Mouse (Mus musculus) MEL (cell line): ENCODE data around the gene Grid1. TPM values are rescaled to one million over a fixed set of nuclear protein-coding genes. Genes with fewer than 3 reads are reported as not detected.

Experiments
- DNase-seq: peaks from one replicate; pipeline ENCODE4 v3.0.0; 2011; ENCODE audit warnings: low read depth, low spot score
- H3K27ac ChIP-seq: 2 replicates; pipeline ENCODE4 v1.5.1; 2012; ENCODE audit warnings: low read depth, mild to moderate bottlenecking, control low read depth, low read length, moderate library complexity; ENCODE audit not compliant: control insufficient read depth
- H3K27me3 ChIP-seq, 2 experiments: fragments of 150-350 bp in 1 of 2; sonication (generic) in 1 of 2; 2 replicates each; pipeline ENCODE4 v1.6.1; 2012; ENCODE audit warnings: low read length in 2 of 2, mild to moderate bottlenecking in 2 of 2, improper control_type of control experiment in 1 of 2, moderate library complexity in 1 of 2; ENCODE audit not compliant: insufficient read depth in 2 of 2, control insufficient read depth in 1 of 2
- H3K36me3 ChIP-seq, 2 experiments: 2 replicates each; pipeline ENCODE4 v1.6.1; 2012 to 2014; ENCODE audit warnings: low read length in 2 of 2, improper control_type of control experiment in 1 of 2, inconsistent platforms in 1 of 2, mild to moderate bottlenecking in 1 of 2; ENCODE audit not compliant: insufficient read depth in 2 of 2, control insufficient read depth in 1 of 2
- H3K4me1 ChIP-seq, 2 experiments: fragments of 150-350 bp in 1 of 2; sonication (generic) in 1 of 2; 2 replicates each; pipeline ENCODE4 v1.6.1; 2012; ENCODE audit warnings: low read length in 2 of 2, improper control_type of control experiment in 1 of 2, mild to moderate bottlenecking in 1 of 2; ENCODE audit not compliant: insufficient read depth in 2 of 2, control insufficient read depth in 1 of 2
- H3K4me3 ChIP-seq, 2 experiments: fragments of 150-350 bp in 1 of 2; sonication (generic) in 1 of 2; 2 replicates each; pipeline ENCODE4 v1.5.1; 2012; ENCODE audit warnings: low read depth in 2 of 2, low read length in 2 of 2, mild to moderate bottlenecking in 2 of 2, moderate library complexity in 2 of 2, control low read depth in 1 of 2, improper control_type of control experiment in 1 of 2; ENCODE audit not compliant: control insufficient read depth in 1 of 2, insufficient read depth in 1 of 2
- H3K79me2 ChIP-seq: 2 replicates; pipeline ENCODE4 v1.6.1; 2012; ENCODE audit warnings: mild to moderate bottlenecking, low read length, moderate library complexity; ENCODE audit not compliant: control insufficient read depth, poor library complexity, insufficient read depth
- H3K9ac ChIP-seq: 2 replicates; pipeline ENCODE4 v1.6.1; 2012; ENCODE audit warnings: low read depth, mild to moderate bottlenecking, control low read depth, low read length, moderate library complexity; ENCODE audit not compliant: control insufficient read depth, poor library complexity, severe bottlenecking
- H3K9me3 ChIP-seq: fragments of 150-350 bp; sonication (generic); replicated peaks from 2 replicates; pipeline ENCODE4 v1.6.1; 2012; ENCODE audit warnings: mild to moderate bottlenecking, low read length, improper control_type of control experiment, moderate library complexity; ENCODE audit not compliant: insufficient read depth
- BHLHE40 ChIP-seq: IDR thresholded peaks from 2 replicates; pipeline ENCODE4 v1.6.1; 2012; ENCODE audit warnings: low read depth, mild to moderate bottlenecking, inconsistent platforms, low read length, improper control_type of control experiment, borderline replicate concordance
- CHD1 ChIP-seq: IDR thresholded peaks from 2 replicates; pipeline ENCODE4 v1.6.1; 2012; ENCODE audit warnings: low read depth, mild to moderate bottlenecking, inconsistent platforms, low read length, improper control_type of control experiment
- ELF1 ChIP-seq: IDR thresholded peaks from 2 replicates; pipeline ENCODE4 v1.6.1; 2014; ENCODE audit warnings: low read depth, mild to moderate bottlenecking, inconsistent platforms, low read length, improper control_type of control experiment, moderate library complexity
- ETS1 ChIP-seq: IDR thresholded peaks from 2 replicates; pipeline ENCODE4 v1.6.1; 2012; ENCODE audit warnings: low read depth, mild to moderate bottlenecking, inconsistent platforms, low read length, improper control_type of control experiment, moderate library complexity
- GATA1 ChIP-seq: IDR thresholded peaks from 2 replicates; pipeline ENCODE4 v1.6.1; 2011; ENCODE audit warnings: low read depth, low read length, improper control_type of control experiment
- HCFC1 ChIP-seq: IDR thresholded peaks from 2 replicates; pipeline ENCODE4 v1.6.1; 2012; ENCODE audit warnings: low read depth, mild to moderate bottlenecking, inconsistent platforms, low read length, improper control_type of control experiment, moderate library complexity
- KAT2A ChIP-seq: conservative IDR thresholded peaks from 2 replicates; pipeline ENCODE4 v1.6.1; 2012; ENCODE audit warnings: low read depth, low read length, improper control_type of control experiment, inconsistent platforms
- MAX ChIP-seq: IDR thresholded peaks from 2 replicates; pipeline ENCODE4 v1.6.1; 2011; ENCODE audit warnings: low read length, improper control_type of control experiment
- MAZ ChIP-seq: IDR thresholded peaks from 2 replicates; pipeline ENCODE4 v1.6.1; 2012; ENCODE audit warnings: low read depth, mild to moderate bottlenecking, inconsistent platforms, low read length, improper control_type of control experiment
- MEF2A ChIP-seq: IDR thresholded peaks from 2 replicates; pipeline ENCODE4 v1.6.1; 2014; ENCODE audit warnings: low read depth, mild to moderate bottlenecking, inconsistent platforms, low read length, improper control_type of control experiment; ENCODE audit not compliant: poor library complexity, insufficient replicate concordance, severe bottlenecking; ENCODE audit errors: extremely low read depth
- MXI1 ChIP-seq: IDR thresholded peaks from 2 replicates; pipeline ENCODE4 v1.6.1; 2011; ENCODE audit warnings: mild to moderate bottlenecking, low read depth, low read length, improper control_type of control experiment
- MYC ChIP-seq: IDR thresholded peaks from 2 replicates; pipeline ENCODE4 v1.6.1; 2011; ENCODE audit warnings: low read depth, mild to moderate bottlenecking, low read length, improper control_type of control experiment, moderate library complexity
- POLR2AphosphoS2 ChIP-seq: IDR thresholded peaks from 2 replicates; pipeline ENCODE4 v1.6.1; 2011; ENCODE audit warnings: low read length, improper control_type of control experiment
- RAD21 ChIP-seq: IDR thresholded peaks from 2 replicates; pipeline ENCODE4 v1.6.1; 2011; ENCODE audit warnings: mild to moderate bottlenecking, low read depth, low read length, improper control_type of control experiment
- RCOR1 ChIP-seq: IDR thresholded peaks from 2 replicates; pipeline ENCODE4 v1.6.1; 2012; ENCODE audit warnings: low read depth, mild to moderate bottlenecking, inconsistent platforms, low read length, improper control_type of control experiment
- SIN3A ChIP-seq: IDR thresholded peaks from 2 replicates; pipeline ENCODE4 v1.6.1; 2012; ENCODE audit warnings: low read length, improper control_type of control experiment, inconsistent platforms
- TAL1 ChIP-seq: IDR thresholded peaks from 2 replicates; pipeline ENCODE4 v1.6.1; 2012; ENCODE audit warnings: mild to moderate bottlenecking, inconsistent platforms, low read length, moderate library complexity, mixed read lengths
- UBTF ChIP-seq: IDR thresholded peaks from 2 replicates; pipeline ENCODE4 v1.6.1; 2012; ENCODE audit warnings: low read depth, mild to moderate bottlenecking, inconsistent platforms, low read length, improper control_type of control experiment, moderate library complexity, borderline replicate concordance; ENCODE audit not compliant: insufficient read depth
- ZC3H11A ChIP-seq: IDR thresholded peaks from 2 replicates; pipeline ENCODE4 v1.6.1; 2012; ENCODE audit warnings: low read depth, mild to moderate bottlenecking, inconsistent platforms, low read length, improper control_type of control experiment
- ZKSCAN1 ChIP-seq: IDR thresholded peaks from 2 replicates; pipeline ENCODE4 v1.6.1; 2012; ENCODE audit warnings: low read depth, mild to moderate bottlenecking, inconsistent platforms, low read length, improper control_type of control experiment, moderate library complexity
- ZMIZ1 ChIP-seq: IDR thresholded peaks from 2 replicates; pipeline ENCODE4 v1.6.1; 2012; ENCODE audit warnings: low read depth, mild to moderate bottlenecking, inconsistent platforms, low read length, improper control_type of control experiment, moderate library complexity
- ZNF384 ChIP-seq: IDR thresholded peaks from 2 replicates; pipeline ENCODE4 v1.6.1; 2012; ENCODE audit warnings: low read depth, mild to moderate bottlenecking, inconsistent platforms, low read length, improper control_type of control experiment
- polyA plus RNA-seq, 2 experiments: library from polyadenylated mRNA; stranded (reverse) in 1 of 2; unstranded in 1 of 2; fragments of >175 nt in 1 of 2; fragments of >200 nt in 1 of 2; gene quantifications; 2 replicates each; pipeline versions ENCODE4 v1.2.1 to v1.2.4; 2012; ENCODE audit warnings: low replicate concordance in 2 of 2, low read depth in 1 of 2; ENCODE audit not compliant: insufficient read length in 2 of 2, insufficient read depth in 1 of 2, missing spikeins in 1 of 2
- total RNA-seq: library from RNA; depleted of rRNA; stranded (reverse); fragments of 300-350 nt; gene quantifications from 2 replicates; pipeline ENCODE4 v1.2.3, GENCODE M21; 2012

The Grid1 gene
- total and polyA plus RNA-seq, 3 experiments = not detected

DNA sequence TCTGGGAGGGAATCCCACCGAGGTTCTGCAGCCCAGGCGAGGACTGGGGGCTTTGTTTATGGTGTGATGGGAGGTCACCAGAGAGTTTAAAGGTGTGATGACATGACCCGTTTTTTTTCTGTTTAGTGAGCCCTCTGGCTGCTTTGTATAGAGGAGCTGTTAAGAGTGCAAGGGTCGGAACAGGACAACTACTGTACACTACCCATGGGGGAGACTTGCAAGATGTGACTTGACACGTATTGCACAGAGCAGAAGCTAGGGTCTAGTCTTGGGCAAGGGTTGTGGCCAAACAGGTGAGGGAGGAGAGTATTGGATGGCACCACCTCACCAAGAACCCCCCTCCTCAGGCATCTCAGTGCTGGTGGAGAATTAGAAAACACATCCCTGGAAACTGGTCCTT, 224.4 kb downstream of the Grid1 start:
- DNase-seq = no peak
- Histone ChIP-seq H3K27me3 (no peaks in the 10 kb centered on the region), H3K9me3 (no peaks in the 10 kb centered on the region), H3K27ac (no peak overlapping the region), H3K36me3 (no peaks in the 10 kb centered on the region), H3K4me1 (no peaks in the 10 kb centered on the region), H3K4me3 (no peak overlapping the region), H3K9ac (no peak overlapping the region), H3K79me2 (no peaks in the 10 kb centered on the region)
- TF ChIP-seq ZNF384 (no peak), ELF1 (no peak), POLR2AphosphoS2 (no peak), ZMIZ1 (no peak), BHLHE40 (no peak), CHD1 (no peak), MEF2A (no peak), MAZ (no peak), MAX (no peak), GATA1 (no peak), HCFC1 (no peak), UBTF (no peak)

DNA sequence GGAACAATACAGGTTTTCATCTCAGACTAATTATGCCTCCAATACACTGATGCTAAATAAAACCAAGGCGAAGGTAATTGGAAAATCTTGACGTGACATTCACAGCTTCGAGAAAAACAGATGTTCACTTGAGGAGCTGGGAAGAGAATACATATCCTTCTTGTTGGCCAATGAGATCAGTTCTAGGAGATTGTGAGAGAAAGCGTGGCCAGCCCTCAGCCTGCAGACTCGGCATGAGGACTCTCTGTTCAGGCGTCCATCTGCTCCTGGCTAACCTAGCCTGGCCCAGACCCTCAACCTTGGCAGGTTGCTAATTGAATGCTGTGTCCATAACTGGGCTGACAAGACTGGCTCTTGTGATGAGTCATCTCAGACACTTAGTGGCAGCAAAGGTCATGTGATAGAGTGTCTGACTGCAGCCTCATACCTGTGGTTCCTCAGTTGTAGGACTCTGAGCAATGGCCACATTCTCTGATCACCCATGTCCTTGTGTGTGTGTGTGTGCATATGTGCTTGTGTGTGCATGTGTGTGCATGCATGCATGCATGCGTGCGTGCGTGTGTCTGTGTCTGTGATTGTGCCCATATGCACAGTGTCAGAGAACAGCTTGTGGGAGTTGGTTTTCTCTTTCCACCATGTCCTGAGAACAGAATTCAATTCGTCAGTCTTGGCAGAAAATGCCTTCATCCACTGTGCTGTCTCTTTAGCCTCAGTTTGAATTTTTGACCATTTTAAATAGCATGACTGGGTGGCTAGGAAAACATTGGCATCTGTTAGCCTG, 225.2 kb downstream of the Grid1 start:
- Histone ChIP-seq H3K9me3 (no peaks in the 10 kb centered on the region), H3K79me2 (no peaks in the 10 kb centered on the region), H3K4me3 (no peak overlapping the region), H3K4me1 (no peaks in the 10 kb centered on the region), H3K27me3 (no peaks in the 10 kb centered on the region), H3K36me3 (no peaks in the 10 kb centered on the region), H3K27ac (no peak overlapping the region), H3K9ac (no peak overlapping the region)
- TF ChIP-seq MXI1 (no peak), RAD21 (no peak), RCOR1 (no peak), SIN3A (no peak), GATA1 (no peak), KAT2A (no peak), TAL1 (no peak), ETS1 (no peak), MYC (no peak), MEF2A (no peak), ZKSCAN1 (no peak), ZC3H11A (no peak), MAX (no peak)
- no peak for DNase-seq
